Mouse (Mus musculus) heart, embryonic 16.5 days (tissue): ENCODE measurements around the gene Flnc. TPM values are rescaled to one million over a fixed set of nuclear protein-coding genes. Genes with fewer than 3 reads are reported as not detected.
"Not testable (repeated sequence)": the region's sequence is repeated elsewhere in the genome, so short reads cannot be mapped to it uniquely, and the experiment has no call there.

ENCODE experiments used
- ATAC-seq: fragments of 200-750 bp; cut with Nextera tagmentation; replicated peaks from 2 replicates; pipeline ENCODE4 v1.8.0; 2017; ENCODE audit warnings: moderate number of reproducible peaks; ENCODE audit not compliant: insufficient read depth, low FRiP score; ENCODE audit errors: extremely low read depth
- H3K27ac ChIP-seq: fragments of 300-500 bp; sonication (generic); 2 replicates; pipeline ENCODE4 v1.5.1; 2014; ENCODE audit warnings: mild to moderate bottlenecking, low read length, control low read depth, moderate library complexity
- H3K27me3 ChIP-seq: fragments of 300-500 bp; sonication (generic); 2 replicates; pipeline ENCODE4 v1.6.1; 2014; ENCODE audit warnings: low read length, mixed read lengths; ENCODE audit not compliant: control insufficient read depth, insufficient read depth
- H3K36me3 ChIP-seq: fragments of 300-500 bp; sonication (generic); 2 replicates; pipeline ENCODE4 v1.6.1; 2014; ENCODE audit not compliant: control insufficient read depth, insufficient read depth
- H3K4me1 ChIP-seq: fragments of 300-500 bp; sonication (generic); 2 replicates; pipeline ENCODE4 v1.6.1; 2014; ENCODE audit warnings: low read length, mixed read lengths; ENCODE audit not compliant: control insufficient read depth, insufficient read depth
- H3K4me2 ChIP-seq: fragments of 300-500 bp; sonication (generic); 2 replicates; pipeline ENCODE4 v1.6.1; 2014; ENCODE audit warnings: low read depth, mild to moderate bottlenecking, control low read depth, low read length
- H3K4me3 ChIP-seq: fragments of 300-500 bp; sonication (generic); 2 replicates; pipeline ENCODE4 v1.5.1; 2014; ENCODE audit warnings: mild to moderate bottlenecking, control low read depth, low read length
- H3K9ac ChIP-seq: fragments of 300-500 bp; sonication (generic); 2 replicates; pipeline ENCODE4 v1.6.1; 2014; ENCODE audit warnings: low read length, control low read depth
- H3K9me3 ChIP-seq: fragments of 300-500 bp; sonication (generic); replicated peaks from 2 replicates; pipeline ENCODE4 v1.6.1; 2016; ENCODE audit warnings: low read length; ENCODE audit not compliant: control insufficient read depth
- WGBS: fragments of 180-500 bp; shearing (Covaris S2); extraction: QIAGEN DNeasy Blood & Tissue Kit; methylation state at CpG from one replicate; pipeline ENCODE4 v1.1.7; 2014; 5-methylcytosine and 5-hydroxymethylcytosine counted together
- polyA plus RNA-seq: library from polyadenylated mRNA; unstranded; fragments of >200 nt; fragmentation: Nextera tagmentation; extraction: Ambion mirVana; gene quantifications from 2 replicates; pipeline ENCODE4 v1.2.1, GENCODE M21; 2015

Flnc gene
- polyA plus RNA-seq, result 38.3 and 50.0 TPM in 2 replicates

DNA sequence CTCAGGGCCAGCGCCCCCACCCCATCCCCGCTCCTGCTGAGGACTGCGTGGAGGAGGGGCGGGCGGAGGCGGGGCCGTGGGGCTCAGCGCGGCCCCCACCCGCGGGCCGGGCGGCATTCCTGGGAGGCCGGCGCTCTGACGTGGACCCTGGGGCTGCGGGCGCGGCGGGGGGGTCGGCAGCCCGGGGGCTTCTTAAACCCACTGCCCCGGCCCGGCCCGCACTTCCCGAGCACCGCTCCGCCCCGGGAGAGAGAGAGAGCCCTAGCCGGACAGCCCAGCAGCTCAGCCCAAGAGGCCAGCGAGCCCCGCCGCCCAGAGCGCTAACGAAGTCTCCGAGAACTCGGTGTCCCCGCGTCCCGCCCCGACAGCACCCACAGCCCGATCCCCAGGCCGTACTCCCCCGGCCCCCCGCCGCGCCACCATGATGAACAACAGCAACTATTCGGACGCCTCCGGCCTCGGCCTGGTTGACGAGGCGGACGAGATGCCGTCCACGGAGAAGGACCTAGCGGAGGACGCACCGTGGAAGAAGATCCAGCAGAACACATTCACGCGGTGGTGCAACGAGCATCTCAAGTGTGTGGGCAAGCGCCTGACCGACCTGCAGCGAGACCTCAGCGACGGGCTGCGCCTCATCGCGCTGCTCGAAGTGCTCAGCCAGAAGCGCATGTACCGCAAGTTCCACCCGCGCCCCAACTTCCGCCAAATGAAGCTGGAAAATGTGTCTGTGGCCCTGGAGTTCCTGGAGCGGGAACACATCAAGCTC, at the start of gene Flnc:
Gene Flnc, plus strand, starts transcription at position 219 of the 766 bp plus-strand sequence.
- Histone ChIP-seq H3K4me2 (peak within 1 kb of the TSS; percentile 78), H3K9ac (peak within 1 kb of the TSS; percentile 89), H3K9me3 (no peaks in the 10 kb centered on the region), H3K27me3 (no peaks in the 10 kb centered on the region), H3K27ac (peak within 1 kb of the TSS; percentile 97), H3K4me1 (peaks cover 41% of the 10 kb centered on the region), H3K4me3 (peak within 1 kb of the TSS; percentile 73), H3K36me3 (0 out of 2 replicates have a peak, but pooled peaks cover 8% of the 10 kb centered on the region)
- WGBS, result 1% methylated on average over 73 of the region's 77 CpGs
- ATAC-seq, result peak; percentile 23

- peaks cover 2% of the 10 kb centered on the region; the same call in 1 of the 2 replicates for H3K27me3 ChIP-seq
- H3K4me3 ChIP-seq, result peak within 1 kb of the TSS; percentile 59
- peaks cover 17% of the 10 kb centered on the region for H3K4me1 ChIP-seq
- ATAC-seq, result peak; percentile 77
- peak within 1 kb of the TSS; percentile 63 for H3K9ac ChIP-seq
- peak within 1 kb of the TSS; percentile 68 for H3K4me2 ChIP-seq
- H3K9me3 ChIP-seq, result no peaks in the 10 kb centered on the region
- peak within 1 kb of the TSS; percentile 82 for H3K27ac ChIP-seq
- no peaks in the 10 kb centered on the region for H3K36me3 ChIP-seq
- WGBS, result 4% methylated on average over 12 of the region's 12 CpGs
Measured at GRCm38 (mm10) chr6:29388052-29388518, 45.0 kb upstream of the Flnc start, which contains the start of gene Opn1sw. Gene Opn1sw, minus strand, starts transcription at chr6:29388468.

DNA sequence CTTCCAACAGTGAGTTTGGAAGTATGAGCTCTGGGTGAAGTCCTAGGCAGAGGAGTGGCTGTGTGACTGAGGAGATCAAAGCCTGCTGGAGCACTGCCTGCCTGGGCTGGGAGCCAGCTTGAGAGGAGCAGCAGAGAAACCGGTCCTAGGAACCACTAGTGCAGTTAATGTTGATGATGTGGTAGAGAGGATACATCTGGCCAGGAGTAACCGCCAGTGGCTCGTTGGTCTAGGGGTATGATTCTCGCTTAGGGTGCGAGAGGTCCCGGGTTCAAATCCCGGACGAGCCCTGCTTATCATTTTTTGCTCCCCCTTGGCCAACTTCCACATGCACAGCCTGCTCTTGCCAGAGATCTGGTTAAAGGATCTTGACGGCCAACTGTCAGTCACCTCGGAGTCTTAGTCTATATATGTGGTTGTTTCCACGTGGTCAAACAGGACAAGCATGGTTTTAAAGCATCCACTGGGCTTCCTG, 44.4 kb upstream of the Flnc start:
- no peaks in the 10 kb centered on the region for H3K9me3 ChIP-seq
- peaks cover 4% of the 10 kb centered on the region; the same call in 1 of the 2 replicates for H3K27me3 ChIP-seq
- peak overlapping the region; percentile 68 for H3K4me2 ChIP-seq
- ATAC-seq, result peak; percentile 95
- peaks cover 17% of the 10 kb centered on the region for H3K4me1 ChIP-seq
- WGBS, result 4% methylated on average over 11 of the region's 11 CpGs
- H3K36me3 ChIP-seq, result no peaks in the 10 kb centered on the region
- H3K27ac ChIP-seq, result peak overlapping the region; percentile 82
- H3K9ac ChIP-seq, result peak overlapping the region; percentile 63
- H3K4me3 ChIP-seq, result peak overlapping the region; percentile 59

GRCm38 (mm10) chr6:29389425-29389824, 43.6 kb upstream of the Flnc start:
- Histone ChIP-seq H3K4me2 (no peak overlapping the region), H3K9me3 (no peaks in the 10 kb centered on the region)
- WGBS, result 46% methylated on average over 9 of the region's 9 CpGs

GRCm38 (mm10) chr6:29390500-29390899, 42.6 kb upstream of the Flnc start:
- H3K4me2 ChIP-seq, H3K27me3 ChIP-seq, H3K27ac ChIP-seq, H3K9me3 ChIP-seq, H3K4me3 ChIP-seq, H3K36me3 ChIP-seq, ATAC-seq, H3K9ac ChIP-seq: not testable (repeated sequence)
- 86% methylated on average over 1 of the region's 1 CpGs for WGBS
- peaks cover 27% of the 10 kb centered on the region for H3K4me1 ChIP-seq

More at GRCm38 (mm10) chr6:29389425-29389824, 43.6 kb upstream of the Flnc start:
- H3K27ac ChIP-seq, result no peak overlapping the region
- peaks cover 17% of the 10 kb centered on the region for H3K4me1 ChIP-seq
- H3K27me3 ChIP-seq, result peaks cover 5% of the 10 kb centered on the region; the same call in 1 of the 2 replicates
- ATAC-seq, result no peak
- no peak overlapping the region for H3K9ac ChIP-seq
- no peaks in the 10 kb centered on the region for H3K36me3 ChIP-seq
- H3K4me3 ChIP-seq, result no peak overlapping the region

- not testable (repeated sequence) for ATAC-seq, H3K9ac ChIP-seq
- 70% methylated on average over 8 of the region's 8 CpGs for WGBS
Measured at GRCm38 (mm10) chr6:29391241-29391640, 41.8 kb upstream of the Flnc start.

GRCm38 (mm10) chr6:29391802-29392201, 41.3 kb upstream of the Flnc start:
- H3K27ac ChIP-seq, result no peak overlapping the region

More at GRCm38 (mm10) chr6:29391241-29391640, 41.8 kb upstream of the Flnc start:
- H3K27me3 ChIP-seq, H3K4me3 ChIP-seq, H3K9me3 ChIP-seq, H3K4me2 ChIP-seq, H3K36me3 ChIP-seq, H3K27ac ChIP-seq: not testable (repeated sequence)
- H3K4me1 ChIP-seq, result peaks cover 32% of the 10 kb centered on the region

GRCm38 (mm10) chr6:29394286-29394685, 38.8 kb upstream of the Flnc start:
- H3K4me1 ChIP-seq, result peaks cover 23% of the 10 kb centered on the region
- WGBS, result 74% methylated on average over 1 of the region's 1 CpGs
- no peaks in the 10 kb centered on the region for H3K36me3 ChIP-seq
- peaks cover 5% of the 10 kb centered on the region for H3K27me3 ChIP-seq
- no peak overlapping the region for H3K4me2 ChIP-seq
- H3K9me3 ChIP-seq, result no peaks in the 10 kb centered on the region
- no peak overlapping the region for H3K27ac ChIP-seq
- no peak overlapping the region for H3K9ac ChIP-seq
- H3K4me3 ChIP-seq, result no peak overlapping the region
- no peak for ATAC-seq

More at GRCm38 (mm10) chr6:29391802-29392201, 41.3 kb upstream of the Flnc start:
- 64% methylated on average over 4 of the region's 4 CpGs for WGBS
- Histone ChIP-seq H3K9me3 (no peaks in the 10 kb centered on the region), H3K9ac (no peak overlapping the region), H3K4me2 (no peak overlapping the region), H3K27me3 (peaks cover 7% of the 10 kb centered on the region), H3K4me1 (peaks cover 34% of the 10 kb centered on the region), H3K4me3 (no peak overlapping the region), H3K36me3 (no peaks in the 10 kb centered on the region)
- ATAC-seq, result no peak
